Mouse (Mus musculus) thymus, adult 2 months (tissue): Measurements from ENCODE around the gene Lypd6b.

Experiments
- CTCF ChIP-seq: fragments of 200-500 bp; IDR thresholded peaks from 2 replicates; pipeline ENCODE4 v1.5.1; 2012; ENCODE audit warnings: mild to moderate bottlenecking, control low read depth, low read length, moderate library complexity, borderline replicate concordance; ENCODE audit not compliant: control insufficient read depth, poor library complexity, insufficient read depth; ENCODE audit errors: extremely low read depth
- POLR2A ChIP-seq: fragments of 200-500 bp; IDR thresholded peaks from 2 replicates; pipeline ENCODE4 v1.6.1; 2012; ENCODE audit warnings: mild to moderate bottlenecking, low read length, control low read depth, moderate library complexity; ENCODE audit not compliant: control insufficient read depth, poor library complexity, insufficient read depth; ENCODE audit errors: extremely low read depth

DNA sequence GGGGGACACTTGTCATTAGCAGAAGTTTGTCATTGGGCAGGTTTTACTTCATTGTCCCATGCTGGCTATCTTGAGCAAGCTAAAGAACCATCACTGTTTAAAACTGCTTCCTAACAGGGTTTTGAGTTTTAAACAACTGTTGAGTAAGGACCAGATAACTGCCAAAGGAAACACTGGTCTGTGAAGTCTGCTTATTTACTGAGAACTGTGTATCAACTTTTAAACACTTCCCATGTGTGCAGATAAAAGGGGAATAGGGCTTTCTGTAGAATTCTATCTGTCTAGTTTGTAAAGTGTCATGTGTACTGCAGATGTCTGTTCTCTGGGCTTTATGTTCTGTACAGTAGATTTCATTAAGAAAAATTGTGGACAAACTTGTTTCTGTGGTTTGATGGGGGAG, 13.3 kb upstream of the Lypd6b start:
- no peak for TF ChIP-seq CTCF
- TF ChIP-seq POLR2A: no peak
